Mouse (Mus musculus): Measurements from ENCODE around the gene Appbp2. TPM values are rescaled to one million over a fixed set of nuclear protein-coding genes. Genes with fewer than 3 reads are reported as not detected.

Gene Appbp2
- 12.4 and 16.7 TPM in 2 replicates for polyA plus RNA-seq (2012; ENCODE audit: insufficient read depth, insufficient read length, missing spikeins)

GRCm38 (mm10) chr11:85234990-85235841 is at the start of gene Appbp2:
TSS of gene Appbp2 (minus strand) at chr11:85235130.
- H3K4me3 ChIP-seq (ENCODE audit: insufficient read depth, low read depth, low read length): peak within 1 kb of the TSS; percentile 96
- H3K4me1 ChIP-seq (ENCODE audit: control insufficient read depth, insufficient read depth, insufficient read length, low read length): 0 out of 2 replicates have a peak, but pooled peaks cover 2% of the 10 kb centered on the region
- peak within 1 kb of the TSS; percentile 96 for H3K27ac ChIP-seq (replicated peaks; ENCODE audit: low read depth, low read length)

- Histone ChIP-seq H3K4me1 (ENCODE audit: control insufficient read depth, insufficient read depth, insufficient read length, low read length) (no peaks in the 10 kb centered on the region), H3K4me3 (ENCODE audit: insufficient read depth, low read depth, low read length) (no peak overlapping the region), H3K27ac (replicated peaks; ENCODE audit: low read depth, low read length) (no peak overlapping the region)
Observed at GRCm38 (mm10) chr11:85281219-85281878, 46.4 kb upstream of the Appbp2 start.

- Histone ChIP-seq H3K4me3 (ENCODE audit: insufficient read depth, low read depth, low read length) (no peak overlapping the region), H3K4me1 (ENCODE audit: control insufficient read depth, insufficient read depth, insufficient read length, low read length) (no peaks in the 10 kb centered on the region), H3K27ac (replicated peaks; ENCODE audit: low read depth, low read length) (no peak overlapping the region)
Observed at GRCm38 (mm10) chr11:85278175-85278574, 43.2 kb upstream of the Appbp2 start.

- H3K4me3 ChIP-seq (ENCODE audit: insufficient read depth, low read depth, low read length): no peak overlapping the region
- no peaks in the 10 kb centered on the region for H3K4me1 ChIP-seq (ENCODE audit: control insufficient read depth, insufficient read depth, insufficient read length, low read length)
- H3K27ac ChIP-seq (replicated peaks; ENCODE audit: low read depth, low read length): no peak overlapping the region
Observed at GRCm38 (mm10) chr11:85277609-85278008, 42.7 kb upstream of the Appbp2 start.

DNA sequence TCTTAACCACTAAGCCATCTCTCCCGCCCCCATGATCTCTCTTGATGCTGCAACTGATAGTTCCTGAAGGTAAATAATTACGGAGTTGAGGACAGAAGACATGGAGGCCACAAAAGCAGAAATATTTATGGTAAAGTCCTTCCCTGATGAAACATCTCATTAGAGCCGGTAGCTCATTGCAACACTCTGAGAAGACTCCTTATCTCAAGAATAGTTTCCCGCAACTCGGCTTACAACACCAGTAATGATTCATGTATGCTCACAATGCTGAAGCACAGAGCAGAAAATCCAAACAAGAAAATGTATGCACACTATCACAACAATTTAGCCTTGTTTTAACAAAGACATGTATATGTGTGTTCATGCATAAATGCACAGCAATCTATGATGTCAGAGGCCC is 40.2 kb upstream of the Appbp2 start:
- no peak overlapping the region for H3K4me3 ChIP-seq (ENCODE audit: insufficient read depth, low read depth, low read length)
- H3K4me1 ChIP-seq (ENCODE audit: control insufficient read depth, insufficient read depth, insufficient read length, low read length): no peaks in the 10 kb centered on the region
- H3K27ac ChIP-seq (replicated peaks; ENCODE audit: low read depth, low read length): no peak overlapping the region

DNA sequence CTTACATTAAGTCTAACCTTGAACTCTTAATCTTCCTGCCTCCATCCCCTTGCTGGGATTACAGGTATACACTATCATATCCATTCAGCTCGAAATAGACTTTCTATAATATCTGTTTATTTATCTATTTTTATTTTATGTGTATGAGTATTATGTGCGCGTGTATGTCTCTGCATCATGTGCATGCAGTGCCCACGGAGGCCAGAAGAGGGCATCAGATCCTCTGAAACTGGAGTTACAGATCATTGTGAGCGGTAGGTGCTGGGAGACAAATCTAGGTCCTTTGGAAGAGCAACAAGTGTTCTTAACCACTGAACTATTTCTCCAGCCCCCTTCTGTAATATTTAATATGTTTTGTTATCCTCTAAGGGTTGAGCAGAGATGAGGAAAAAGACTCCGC is 38.4 kb upstream of the Appbp2 start:
- Histone ChIP-seq H3K4me1 (ENCODE audit: control insufficient read depth, insufficient read depth, insufficient read length, low read length) (no peaks in the 10 kb centered on the region), H3K27ac (replicated peaks; ENCODE audit: low read depth, low read length) (no peak overlapping the region), H3K4me3 (ENCODE audit: insufficient read depth, low read depth, low read length) (no peak overlapping the region)

DNA sequence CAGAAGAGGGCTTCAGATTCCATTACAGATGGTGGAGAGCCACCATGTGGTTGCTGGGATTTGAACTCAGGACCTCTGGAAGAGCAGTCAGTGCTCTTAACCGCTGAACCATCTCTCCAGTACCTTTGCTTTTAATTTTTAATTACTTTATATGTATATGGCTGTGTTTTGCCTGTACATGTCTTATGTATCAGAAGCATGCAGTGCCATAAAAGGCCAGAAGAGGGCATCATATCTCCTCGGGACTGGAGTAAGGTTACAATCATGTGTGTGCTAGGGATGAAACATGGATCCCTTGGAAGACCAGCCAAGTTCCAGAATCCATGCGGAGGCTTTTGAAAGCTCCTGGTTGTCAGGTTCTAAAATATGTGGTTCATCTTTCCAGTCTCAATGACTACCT is 35.7 kb upstream of the Appbp2 start:
- Histone ChIP-seq H3K4me1 (ENCODE audit: control insufficient read depth, insufficient read depth, insufficient read length, low read length) (no peaks in the 10 kb centered on the region), H3K4me3 (ENCODE audit: insufficient read depth, low read depth, low read length) (no peak overlapping the region), H3K27ac (replicated peaks; ENCODE audit: low read depth, low read length) (no peak overlapping the region)

- no peak overlapping the region for H3K27ac ChIP-seq (replicated peaks; ENCODE audit: low read depth, low read length)
- no peak overlapping the region for H3K4me3 ChIP-seq (ENCODE audit: insufficient read depth, low read depth, low read length)
Observed at GRCm38 (mm10) chr11:85267393-85267792, 32.5 kb upstream of the Appbp2 start.

DNA sequence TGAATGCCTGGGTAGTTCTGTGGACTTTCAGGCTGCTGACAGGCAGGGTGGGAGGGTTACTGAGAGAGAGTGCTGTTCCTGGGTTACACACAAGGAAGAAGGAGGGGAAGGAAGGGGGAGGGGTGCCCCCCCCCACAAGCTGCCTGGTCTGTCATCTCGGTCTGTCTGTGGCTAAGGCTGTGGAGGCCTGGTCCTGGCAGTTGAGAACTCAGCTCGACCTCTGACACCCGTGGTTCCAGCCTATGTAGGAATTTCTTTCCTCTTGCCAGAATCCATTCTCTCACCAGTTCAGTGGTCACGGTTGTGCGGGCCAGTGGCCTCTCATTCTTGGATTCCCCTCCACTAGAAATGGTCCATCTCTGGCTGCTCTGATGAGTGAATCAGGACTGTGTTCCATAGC is 29.7 kb upstream of the Appbp2 start:
- Histone ChIP-seq H3K27ac (replicated peaks; ENCODE audit: low read depth, low read length) (no peak overlapping the region), H3K4me1 (ENCODE audit: control insufficient read depth, insufficient read depth, insufficient read length, low read length) (no peaks in the 10 kb centered on the region), H3K4me3 (ENCODE audit: insufficient read depth, low read depth, low read length) (no peak overlapping the region)

More at GRCm38 (mm10) chr11:85267393-85267792, 32.5 kb upstream of the Appbp2 start:
- no peaks in the 10 kb centered on the region for H3K4me1 ChIP-seq (ENCODE audit: control insufficient read depth, insufficient read depth, insufficient read length, low read length)

DNA sequence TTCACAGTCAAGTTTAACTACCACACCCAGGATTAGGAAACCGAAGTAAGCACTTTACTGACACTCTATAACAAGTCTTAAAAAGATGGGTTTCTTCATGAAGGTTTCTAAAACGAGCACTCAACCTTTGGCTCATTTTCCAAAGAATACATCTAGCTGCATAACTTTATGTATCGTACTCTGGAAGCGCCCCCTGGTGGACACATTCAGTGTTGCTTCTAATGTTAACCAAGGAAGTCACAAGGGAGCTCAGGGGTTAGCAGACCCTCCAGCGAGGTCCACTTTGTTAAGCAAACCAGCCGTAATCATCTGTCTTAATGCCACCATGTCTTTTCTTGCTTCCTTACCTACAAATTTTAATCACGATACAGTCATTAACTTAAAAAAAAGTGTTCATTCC is 26.3 kb upstream of the Appbp2 start:
- 0 out of 2 replicates have a peak, but pooled peaks cover 2% of the 10 kb centered on the region for H3K4me1 ChIP-seq (ENCODE audit: control insufficient read depth, insufficient read depth, insufficient read length, low read length)
- no peak overlapping the region for H3K4me3 ChIP-seq (ENCODE audit: insufficient read depth, low read depth, low read length)
- no peak overlapping the region for H3K27ac ChIP-seq (replicated peaks; ENCODE audit: low read depth, low read length)

DNA sequence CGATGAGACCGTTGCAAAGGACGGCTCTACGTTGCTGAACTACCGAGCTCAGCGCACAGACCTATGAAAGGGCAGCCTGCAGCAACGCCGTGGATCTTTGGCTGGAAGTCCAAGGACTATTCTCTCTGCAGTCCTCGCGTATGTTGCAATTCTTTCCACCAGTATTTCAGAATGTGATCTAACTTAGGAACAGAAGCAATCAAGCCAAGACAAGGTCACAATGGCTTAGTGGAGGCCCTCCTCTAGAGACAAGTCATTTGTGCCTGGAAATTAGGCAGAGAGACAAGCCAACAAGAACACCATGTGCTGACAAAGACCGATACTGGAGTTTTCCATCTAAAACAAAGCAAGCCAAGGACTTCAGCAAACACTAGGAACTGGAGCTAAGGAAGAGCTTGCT is 24.0 kb upstream of the Appbp2 start:
- 0 out of 2 replicates have a peak, but pooled peaks cover 2% of the 10 kb centered on the region for H3K4me1 ChIP-seq (ENCODE audit: control insufficient read depth, insufficient read depth, insufficient read length, low read length)
- no peak overlapping the region for H3K4me3 ChIP-seq (ENCODE audit: insufficient read depth, low read depth, low read length)
- peak overlapping the region; percentile 23 for H3K27ac ChIP-seq (replicated peaks; ENCODE audit: low read depth, low read length)

DNA sequence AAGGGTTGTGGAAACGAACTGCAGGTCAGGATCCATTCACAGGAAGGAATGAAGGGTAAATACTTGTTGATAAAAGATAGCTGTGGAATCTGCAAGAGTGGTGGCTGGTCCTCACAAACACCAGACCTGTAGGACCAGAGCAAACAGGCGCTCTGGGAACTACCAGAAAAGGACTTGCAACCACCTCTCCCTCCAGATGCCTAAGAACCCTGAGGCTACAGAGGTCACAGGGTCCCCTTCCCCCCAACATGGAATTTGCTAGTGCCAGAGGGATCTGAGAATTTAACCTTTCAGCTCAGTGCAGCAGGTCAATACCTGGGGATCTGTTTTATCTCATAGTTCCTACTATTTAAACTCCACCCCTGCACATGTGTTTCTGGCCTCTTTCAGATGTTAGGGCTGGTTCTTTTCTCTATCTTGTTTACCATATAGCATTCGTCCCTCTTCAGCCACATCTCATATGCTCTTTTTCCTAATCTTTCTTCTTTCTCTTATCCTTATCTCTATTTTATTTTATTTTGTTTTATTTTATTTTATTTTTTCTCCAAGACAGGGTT is 20.6 kb upstream of the Appbp2 start:
- Histone ChIP-seq H3K4me1 (ENCODE audit: control insufficient read depth, insufficient read depth, insufficient read length, low read length) (0 out of 2 replicates have a peak, but pooled peaks cover 2% of the 10 kb centered on the region), H3K4me3 (ENCODE audit: insufficient read depth, low read depth, low read length) (no peak overlapping the region), H3K27ac (replicated peaks; ENCODE audit: low read depth, low read length) (no peak overlapping the region)

DNA sequence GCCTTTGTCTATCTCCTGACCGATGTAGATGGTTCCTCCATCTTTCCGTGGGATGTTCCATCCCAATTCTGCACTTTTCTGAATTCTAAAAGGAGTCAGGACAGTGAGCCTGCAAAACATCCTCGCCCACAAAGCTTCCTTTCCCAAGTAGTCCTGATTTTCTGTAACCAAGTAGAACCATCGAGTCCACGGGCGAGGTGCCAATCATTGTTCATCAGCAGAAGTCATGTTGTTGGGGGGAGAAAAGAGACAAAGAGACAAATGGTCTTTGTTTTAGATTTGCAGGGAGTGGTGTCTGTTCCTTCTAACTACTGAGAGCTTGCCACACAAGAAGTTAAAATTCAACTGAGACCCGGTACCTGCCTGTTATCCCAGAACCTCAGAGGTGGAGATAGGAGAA is 18.7 kb upstream of the Appbp2 start:
- H3K4me1 ChIP-seq (ENCODE audit: control insufficient read depth, insufficient read depth, insufficient read length, low read length): no peaks in the 10 kb centered on the region
- H3K4me3 ChIP-seq (ENCODE audit: insufficient read depth, low read depth, low read length): no peak overlapping the region
- H3K27ac ChIP-seq (replicated peaks; ENCODE audit: low read depth, low read length): no peak overlapping the region

- H3K4me3 ChIP-seq (ENCODE audit: insufficient read depth, low read depth, low read length): no peak overlapping the region
Observed at GRCm38 (mm10) chr11:85253006-85253405, 18.1 kb upstream of the Appbp2 start.

GRCm38 (mm10) chr11:85251955-85252354 is 17.0 kb upstream of the Appbp2 start:
- Histone ChIP-seq H3K27ac (replicated peaks; ENCODE audit: low read depth, low read length) (no peak overlapping the region), H3K4me3 (ENCODE audit: insufficient read depth, low read depth, low read length) (no peak overlapping the region)

More at GRCm38 (mm10) chr11:85253006-85253405, 18.1 kb upstream of the Appbp2 start:
- Histone ChIP-seq H3K27ac (replicated peaks; ENCODE audit: low read depth, low read length) (no peak overlapping the region), H3K4me1 (ENCODE audit: control insufficient read depth, insufficient read depth, insufficient read length, low read length) (no peaks in the 10 kb centered on the region)

More at GRCm38 (mm10) chr11:85251955-85252354, 17.0 kb upstream of the Appbp2 start:
- no peaks in the 10 kb centered on the region for H3K4me1 ChIP-seq (ENCODE audit: control insufficient read depth, insufficient read depth, insufficient read length, low read length)

Data from brown adipose tissue, adult 24 weeks (tissue).